9 mouse cellular contexts compared by ENCODE assay signal in the genomic region with DNA sequence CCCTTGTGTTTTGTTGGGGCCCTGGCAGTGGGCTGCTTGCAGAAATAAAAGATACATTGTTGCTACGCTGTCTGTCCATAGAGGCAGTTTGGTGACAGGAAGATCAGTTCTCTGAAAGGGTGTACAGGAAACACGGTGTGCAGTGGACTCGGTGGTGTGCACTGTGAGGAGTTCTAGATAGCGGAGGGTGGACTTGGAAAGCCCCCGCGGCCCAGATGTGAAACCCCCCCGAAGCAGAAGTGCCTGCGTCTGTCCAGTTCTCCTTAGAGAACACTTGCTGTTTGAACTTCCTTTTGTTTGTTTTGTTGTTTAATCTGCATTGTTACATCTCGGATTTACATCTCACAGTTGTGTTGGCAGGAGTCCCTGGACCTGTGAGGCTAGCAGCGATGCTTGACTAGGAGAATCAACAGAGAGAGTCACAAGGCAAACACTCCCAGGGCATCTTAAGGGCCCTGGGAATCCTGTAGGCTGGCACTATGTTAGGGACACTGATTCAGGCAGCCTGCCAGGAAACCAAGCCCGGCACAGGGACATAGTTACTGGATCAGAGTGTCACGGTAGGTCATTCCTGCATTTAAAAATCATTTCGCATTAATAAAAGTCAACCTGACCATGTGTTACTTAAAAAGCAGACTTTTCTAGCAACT. TPM values are rescaled to one million over a fixed set of nuclear protein-coding genes. Genes with fewer than 3 reads are reported as not detected.
DNase-seq lines count a peak whose midpoint lies in the region; ATAC-seq and TF ChIP-seq lines count a peak whose summit lies in the region.
"Had no signal": no experiment of that assay in that cellular context is flagged by ENCODE, and none has a peak within 500 bp of the region (broad histone marks: within the 10 kb centered on the region; RNA-seq: fewer than 3 reads in every experiment).

No protein-coding gene starts in this region.

- no peaks in the 10 kb centered on the region for H3K9me3 ChIP-seq in midbrain, postnatal 0 days (ENCODE audit: low read length)
- no peaks in the 10 kb centered on the region for H3K9me3 ChIP-seq in midbrain, embryonic 13.5 days

- DNase-seq in gastrocnemius, adult 18-20 months (ENCODE audit: low spot score) = peak; percentile 53
- DNase-seq in gastrocnemius, postnatal 25 days = no peak
- DNase-seq in midbrain, postnatal 0 days (ENCODE audit: low spot score) = peak; percentile 17
- DNase-seq in heart, postnatal 25 days (ENCODE audit: low spot score) = peak; percentile 20
- DNase-seq in splenic B cell, adult 2 months (ENCODE audit: low read depth, low spot score) = peak; percentile 31
- DNase-seq in layer of hippocampus, adult 9-10 months (ENCODE audit: low spot score) = no peak
- DNase-seq in left cerebral cortex, postnatal 25 days (ENCODE audit: low spot score in 2 of 2) = no peak
- DNase-seq: cerebellum, adult 11-12 months had no signal

- H3K27ac ChIP-seq in midbrain, postnatal 0 days (ENCODE audit: low read depth, low read length) = no peak overlapping the region
- H3K27ac ChIP-seq in midbrain, embryonic 13.5 days = no peak overlapping the region

- 0 out of 2 replicates have a peak, but pooled peaks cover 6% of the 10 kb centered on the region for H3K36me3 ChIP-seq in midbrain, postnatal 0 days (ENCODE audit: insufficient read depth, low read length)
- H3K36me3 ChIP-seq in midbrain, embryonic 13.5 days = peaks cover 16% of the 10 kb centered on the region
- no peaks in the 10 kb centered on the region for H3K36me3 ChIP-seq in splenic B cell, adult 2 months (ENCODE audit: control insufficient read depth, insufficient read depth, low read length, poor library complexity, severe bottlenecking)

- no peak for TF ChIP-seq CTCF in midbrain, postnatal 0 days (IDR thresholded peaks at IDR 0.05)

- no peaks in the 10 kb centered on the region for H3K4me1 ChIP-seq in midbrain, postnatal 0 days (ENCODE audit: insufficient read depth, low read length)
- H3K4me1 ChIP-seq in midbrain, embryonic 13.5 days (replicated peaks) = 0 out of 2 replicates have a peak, but pooled peaks cover 5% of the 10 kb centered on the region

- no peak for ATAC-seq in midbrain, postnatal 0 days (ENCODE audit: low FRiP score)
- no peak for ATAC-seq in midbrain, embryonic 13.5 days

- no peak overlapping the region for H3K9ac ChIP-seq in midbrain, postnatal 0 days (replicated peaks; ENCODE audit: low read length, poor library complexity, severe bottlenecking)
- no peak overlapping the region for H3K9ac ChIP-seq in midbrain, embryonic 13.5 days (replicated peaks)

- intact Hi-C loops in heart, postnatal 25 days (cut with DNase I) = no loop called here
- intact Hi-C loops in left cerebral cortex, postnatal 25 days (cut with DNase I) = no loop called here

- no peak overlapping the region for H3K4me2 ChIP-seq in midbrain, postnatal 0 days (ENCODE audit: low read depth, low read length, poor library complexity, severe bottlenecking)
- H3K4me2 ChIP-seq in midbrain, embryonic 13.5 days (replicated peaks) = no peak overlapping the region

- no peak overlapping the region for H3K4me3 ChIP-seq in midbrain, postnatal 0 days (ENCODE audit: low read depth, low read length)
- H3K4me3 ChIP-seq in midbrain, embryonic 13.5 days (replicated peaks) = no peak overlapping the region

- H3K27me3 ChIP-seq in midbrain, postnatal 0 days (ENCODE audit: insufficient read depth, low read length) = no peaks in the 10 kb centered on the region
- no peaks in the 10 kb centered on the region for H3K27me3 ChIP-seq in midbrain, embryonic 13.5 days
- H3K27me3 ChIP-seq in splenic B cell, adult 2 months (ENCODE audit: control insufficient read depth, insufficient read depth, low read length, poor library complexity, severe bottlenecking) = no peaks in the 10 kb centered on the region

- 53% methylated on average over 13 of the region's 13 CpGs for WGBS in midbrain, postnatal 0 days
- WGBS in midbrain, embryonic 13.5 days = 65% methylated on average over 13 of the region's 13 CpGs

RNA-seq across cellular contexts. Expression of a gene that starts 47.8 kb away (rescaled TPM):
- total RNA-seq in gastrocnemius, adult 18-20 months (2021) = 1 to 10 TPM; 2.6 to 3.3 TPM
- 1 to 10 TPM; 2.7 to 4.2 TPM for total RNA-seq in gastrocnemius, postnatal 25 days (2021)
- total RNA-seq in midbrain, postnatal 0 days (2014; rRNA removed) = 20.8 and 26.8 TPM in 2 replicates
- 33.0 and 35.8 TPM in 2 replicates for polyA plus RNA-seq in midbrain, postnatal 0 days (2015; fragmentation: Nextera tagmentation; extraction: Ambion mirVana)
- 80.1 and 82.0 TPM in 2 replicates for polyA plus RNA-seq in midbrain, embryonic 13.5 days (2015; fragmentation: Nextera tagmentation; extraction: Ambion mirVana)
- 10 to 100 TPM in 1 of 2 experiments, 1 to 10 TPM in 1; 9.3 to 10.9 TPM for total RNA-seq in heart, postnatal 25 days (2021)
- 10 to 100 TPM; 23.1 to 25.4 TPM for total RNA-seq in left cerebral cortex, postnatal 25 days (2021)

RNA-seq across cellular contexts. Expression of a gene that starts 52.0 kb away (rescaled TPM):
- 1 to 10 TPM; 2.9 to 3.7 TPM for total RNA-seq in gastrocnemius, adult 18-20 months (2021)
- 1 to 10 TPM; 2.7 to 4.4 TPM for total RNA-seq in gastrocnemius, postnatal 25 days (2021)
- 37.8 and 39.6 TPM in 2 replicates for total RNA-seq in midbrain, postnatal 0 days (2014; rRNA removed)
- polyA plus RNA-seq in midbrain, postnatal 0 days (2015; fragmentation: Nextera tagmentation; extraction: Ambion mirVana) = 18.1 and 21.7 TPM in 2 replicates
- polyA plus RNA-seq in midbrain, embryonic 13.5 days (2015; fragmentation: Nextera tagmentation; extraction: Ambion mirVana) = 13.7 and 14.3 TPM in 2 replicates
- total RNA-seq in heart, postnatal 25 days (2021) = 1 to 10 TPM; 6.0 to 7.9 TPM
- total RNA-seq in left cerebral cortex, postnatal 25 days (2021) = 10 to 100 TPM; 35.8 to 37.8 TPM

Comparison
In these comparisons a context has a peak if more than half of its experiments do, and no peak if none do; other contexts are left out.
1. DNase-seq: peak in gastrocnemius, adult 18-20 months (single experiment), midbrain, postnatal 0 days (single experiment), heart, postnatal 25 days (single experiment) and splenic B cell, adult 2 months (single experiment); none in gastrocnemius, postnatal 25 days (single experiment), layer of hippocampus, adult 9-10 months (single experiment) and left cerebral cortex, postnatal 25 days (0 of 2).